Mouse (Mus musculus) CH12.LX (cell line): ENCODE measurements around the gene Parp12.

Experiments used
- CHD2 ChIP-seq: IDR thresholded peaks from 2 replicates; pipeline ENCODE4 v1.6.1; 2011; ENCODE audit warnings: low read length, improper control_type of control experiment
- CTCF ChIP-seq, 2 experiments: IDR thresholded peaks in 1 of 2; conservative IDR thresholded peaks in 1 of 2; 2 replicates each; pipeline ENCODE4 v1.5.1; 2011 to 2012; ENCODE audit warnings: low read depth in 2 of 2, low read length in 2 of 2, improper control_type of control experiment in 1 of 2, inconsistent platforms in 1 of 2, mild to moderate bottlenecking in 1 of 2, moderate library complexity in 1 of 2
- EP300 ChIP-seq: IDR thresholded peaks from 2 replicates; pipeline ENCODE4 v1.6.1; 2011; ENCODE audit warnings: low read length, improper control_type of control experiment
- MAFK ChIP-seq: IDR thresholded peaks from 2 replicates; pipeline ENCODE4 v1.6.1; 2011; ENCODE audit warnings: low read length, improper control_type of control experiment; ENCODE audit not compliant: insufficient replicate concordance

DNA sequence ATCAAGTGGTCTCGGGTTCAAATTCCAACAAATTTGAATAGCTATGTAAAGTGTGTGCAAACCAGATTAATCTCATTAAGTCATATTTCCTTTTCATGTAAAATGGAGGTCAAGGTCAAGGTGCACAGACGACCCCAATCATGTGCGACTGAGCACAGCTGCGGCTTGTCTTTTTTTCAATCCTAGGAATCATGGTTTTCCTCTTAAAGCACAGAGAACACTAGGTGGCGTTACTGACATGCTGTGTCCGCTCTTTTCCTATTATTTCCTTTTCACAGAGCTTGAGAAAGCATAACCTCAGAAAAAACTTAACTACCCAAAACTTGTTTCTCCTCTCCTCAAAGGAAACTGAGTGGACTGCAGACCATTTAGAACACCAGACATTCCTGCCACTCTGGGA lies 27.9 kb upstream of the Parp12 start:
- no peak for TF ChIP-seq MAFK
- no peak for TF ChIP-seq CHD2
- peak in 1 of 2 experiments; percentile 49; a peak in 2 of 4 replicates for TF ChIP-seq CTCF (conservative IDR thresholded peaks at IDR 0.05 in 1 of 2, IDR thresholded peaks at IDR 0.05 in 1 of 2; ENCODE audit: low read depth in 2 of 2, low read length in 2 of 2)
- TF ChIP-seq EP300 = no peak
